Mouse (Mus musculus): ENCODE measurements at regions not wholly inside any gene's neighbourhood (a gene's known extent, or its start where the extent isn't known, plus 50 kb on each side); places are given as distances from the start of the nearest gene placed in this dataset.

- TF ChIP-seq CTCF (IDR thresholded peaks at IDR 0.05; ENCODE audit: borderline replicate concordance, extremely low read depth, insufficient read depth, insufficient read length) (no peak), POLR2A (IDR thresholded peaks at IDR 0.05; ENCODE audit: borderline replicate concordance, extremely low read depth, insufficient read depth, insufficient read length, poor library complexity, severe bottlenecking) (no peak)
Measured at GRCm38 (mm10) chr17:9749301-9749700, 79.8 kb upstream of the Pabpc6 start.
